Mouse (Mus musculus) intestine, embryonic 16.5 days (tissue): ENCODE data around the gene Coasy. TPM values are rescaled to one million over a fixed set of nuclear protein-coding genes. Genes with fewer than 3 reads are reported as not detected.

ENCODE experiments used
- ATAC-seq: fragments of 200-750 bp; cut with Nextera tagmentation; 2 replicates; pipeline ENCODE4 v1.8.0; 2017; ENCODE audit warnings: moderate TSS enrichment, moderate library complexity
- H3K27ac ChIP-seq: fragments of 300-500 bp; sonication (generic); 2 replicates; pipeline ENCODE4 v1.5.1; 2014; ENCODE audit warnings: mild to moderate bottlenecking, low read length
- H3K27me3 ChIP-seq: fragments of 300-500 bp; sonication (generic); replicated peaks from 2 replicates; pipeline ENCODE4 v1.6.1; 2014; ENCODE audit warnings: low read length, control low read depth, mixed read lengths; ENCODE audit not compliant: control insufficient read depth, insufficient read depth
- H3K36me3 ChIP-seq: fragments of 300-500 bp; sonication (generic); 2 replicates; pipeline ENCODE4 v1.6.1; 2014; ENCODE audit warnings: low read length, control low read depth; ENCODE audit not compliant: control insufficient read depth, insufficient read depth
- H3K4me1 ChIP-seq: fragments of 300-500 bp; sonication (generic); 2 replicates; pipeline ENCODE4 v1.6.1; 2014; ENCODE audit warnings: low read length, control low read depth, mixed read lengths; ENCODE audit not compliant: control insufficient read depth, insufficient read depth
- H3K4me2 ChIP-seq: fragments of 300-500 bp; sonication (generic); 2 replicates; pipeline ENCODE4 v1.6.1; 2014; ENCODE audit warnings: low read depth, low read length, control low read depth
- H3K4me3 ChIP-seq: fragments of 300-500 bp; sonication (generic); 2 replicates; pipeline ENCODE4 v1.5.1; 2014; ENCODE audit warnings: mild to moderate bottlenecking, low read length
- H3K9ac ChIP-seq: fragments of 300-500 bp; sonication (generic); 2 replicates; pipeline ENCODE4 v1.6.1; 2014; ENCODE audit warnings: low read depth, low read length
- H3K9me3 ChIP-seq: fragments of 300-500 bp; sonication (generic); 2 replicates; pipeline ENCODE4 v1.6.1; 2016; ENCODE audit warnings: low read length, control low read depth; ENCODE audit not compliant: control insufficient read depth
- WGBS: fragments of 180-500 bp; shearing (Covaris S2); extraction: QIAGEN DNeasy Blood & Tissue Kit; methylation state at CpG from one replicate; pipeline ENCODE4 v1.1.7; 2014; 5-methylcytosine and 5-hydroxymethylcytosine counted together
- polyA plus RNA-seq: library from polyadenylated mRNA; unstranded; fragments of >200 nt; fragmentation: Nextera tagmentation; extraction: Ambion mirVana; gene quantifications from 2 replicates; pipeline ENCODE4 v1.2.1, GENCODE M21; 2015

Coasy gene
- polyA plus RNA-seq, 1 experiment from 2014 or later = 47.1 TPM

GRCm38 (mm10) chr11:101095314-101096024, 13.1 kb downstream of the Coasy start, which contains the start of gene Psmc3ip:
Gene Psmc3ip (minus strand): TSS chr11:101095436.
- Histone ChIP-seq H3K4me1 (peaks cover 10% of the 10 kb centered on the region), H3K9ac (peak within 1 kb of the TSS; percentile 92), H3K9me3 (no peaks in the 10 kb centered on the region), H3K4me3 (peak within 1 kb of the TSS; percentile 92), H3K36me3 (peaks cover 35% of the 10 kb centered on the region), H3K27me3 (no peaks in the 10 kb centered on the region), H3K27ac (peak within 1 kb of the TSS; percentile 97), H3K4me2 (peak within 1 kb of the TSS; percentile 96)
- ATAC-seq = peak; percentile 97
- under 1% methylated on average over 43 of the region's 43 CpGs for WGBS

GRCm38 (mm10) chr11:101098231-101098630, 15.9 kb downstream of the Coasy start:
- Histone ChIP-seq H3K4me3 (no peak overlapping the region), H3K9me3 (no peaks in the 10 kb centered on the region), H3K27me3 (no peaks in the 10 kb centered on the region), H3K27ac (no peak overlapping the region), H3K4me1 (peaks cover 10% of the 10 kb centered on the region), H3K36me3 (peaks cover 23% of the 10 kb centered on the region), H3K9ac (no peak overlapping the region), H3K4me2 (no peak overlapping the region)
- ATAC-seq = no peak
- WGBS = 88% methylated on average over 8 of the region's 8 CpGs

- H3K4me2 ChIP-seq = no peak overlapping the region
Observed at GRCm38 (mm10) chr11:101103011-101103410, 20.6 kb downstream of the Coasy start.

GRCm38 (mm10) chr11:101109351-101109750, 27.0 kb downstream of the Coasy start:
- H3K36me3 ChIP-seq = no peaks in the 10 kb centered on the region
- no peaks in the 10 kb centered on the region for H3K27me3 ChIP-seq
- ATAC-seq = no peak
- H3K9me3 ChIP-seq = no peaks in the 10 kb centered on the region
- no peak overlapping the region for H3K4me2 ChIP-seq
- H3K4me3 ChIP-seq = no peak overlapping the region
- no peak overlapping the region for H3K9ac ChIP-seq
- 0 out of 2 replicates have a peak, but pooled peaks cover 3% of the 10 kb centered on the region for H3K4me1 ChIP-seq
- WGBS = 85% methylated on average over 4 of the region's 4 CpGs
- H3K27ac ChIP-seq = no peak overlapping the region

More at GRCm38 (mm10) chr11:101103011-101103410, 20.6 kb downstream of the Coasy start:
- ATAC-seq = no peak
- no peaks in the 10 kb centered on the region for H3K9me3 ChIP-seq
- H3K27me3 ChIP-seq = no peaks in the 10 kb centered on the region
- no peak overlapping the region for H3K9ac ChIP-seq
- no peak overlapping the region for H3K4me3 ChIP-seq
- peaks cover 15% of the 10 kb centered on the region for H3K36me3 ChIP-seq
- H3K4me1 ChIP-seq = no peaks in the 10 kb centered on the region
- whole genome bisulfite sequencing = 84% methylated on average over 5 of the region's 5 CpGs
- no peak overlapping the region for H3K27ac ChIP-seq

- H3K4me1 ChIP-seq = peaks cover 3% of the 10 kb centered on the region; the same call in 1 of the 2 replicates
- no peak overlapping the region for H3K9ac ChIP-seq
- no peak; the same call in 1 of the 2 replicates for ATAC-seq
- no peak overlapping the region for H3K4me2 ChIP-seq
- no peak overlapping the region for H3K27ac ChIP-seq
- WGBS = 46% methylated on average over 5 of the region's 5 CpGs
- H3K4me3 ChIP-seq = no peak overlapping the region
- H3K27me3 ChIP-seq = no peaks in the 10 kb centered on the region
- H3K36me3 ChIP-seq = no peaks in the 10 kb centered on the region
- H3K9me3 ChIP-seq = no peaks in the 10 kb centered on the region
Observed at GRCm38 (mm10) chr11:101110708-101111107, 28.3 kb downstream of the Coasy start.

GRCm38 (mm10) chr11:101111178-101111577, 28.8 kb downstream of the Coasy start:
- no peaks in the 10 kb centered on the region for H3K36me3 ChIP-seq
- 88% methylated on average over 4 of the region's 4 CpGs for WGBS
- H3K4me1 ChIP-seq = peaks cover 3% of the 10 kb centered on the region; the same call in 1 of the 2 replicates
- no peaks in the 10 kb centered on the region for H3K27me3 ChIP-seq
- no peak overlapping the region for H3K4me2 ChIP-seq
- no peak overlapping the region for H3K9ac ChIP-seq
- no peak overlapping the region for H3K27ac ChIP-seq
- no peak for ATAC-seq
- no peaks in the 10 kb centered on the region for H3K9me3 ChIP-seq
- H3K4me3 ChIP-seq = no peak overlapping the region

- no peak overlapping the region for H3K4me2 ChIP-seq
- 91% methylated on average over 3 of the region's 3 CpGs for WGBS
Observed at GRCm38 (mm10) chr11:101112186-101112585, 29.8 kb downstream of the Coasy start.

GRCm38 (mm10) chr11:101115564-101115963, 33.2 kb downstream of the Coasy start:
- H3K9me3 ChIP-seq = no peaks in the 10 kb centered on the region
- H3K9ac ChIP-seq = no peak overlapping the region
- H3K4me1 ChIP-seq = peaks cover 14% of the 10 kb centered on the region
- no peak for ATAC-seq
- no peak overlapping the region for H3K4me3 ChIP-seq
- H3K36me3 ChIP-seq = 0 out of 2 replicates have a peak, but pooled peaks cover 3% of the 10 kb centered on the region
- no peak overlapping the region for H3K27ac ChIP-seq
- no peak overlapping the region for H3K4me2 ChIP-seq
- no peaks in the 10 kb centered on the region for H3K27me3 ChIP-seq
- 65% methylated on average over 2 of the region's 2 CpGs for WGBS

More at GRCm38 (mm10) chr11:101112186-101112585, 29.8 kb downstream of the Coasy start:
- H3K4me3 ChIP-seq = no peak overlapping the region
- H3K9ac ChIP-seq = no peak overlapping the region
- H3K27me3 ChIP-seq = no peaks in the 10 kb centered on the region
- no peaks in the 10 kb centered on the region for H3K9me3 ChIP-seq
- ATAC-seq = no peak
- H3K36me3 ChIP-seq = 0 out of 2 replicates have a peak, but pooled peaks cover 3% of the 10 kb centered on the region
- H3K27ac ChIP-seq = no peak overlapping the region
- peaks cover 3% of the 10 kb centered on the region; the same call in 1 of the 2 replicates for H3K4me1 ChIP-seq

- ATAC-seq = no peak
- Histone ChIP-seq H3K4me1 (peaks cover 21% of the 10 kb centered on the region), H3K4me3 (peak overlapping the region; percentile 92), H3K27ac (no peak overlapping the region), H3K9ac (peak overlapping the region; percentile 83), H3K36me3 (0 out of 2 replicates have a peak, but pooled peaks cover 3% of the 10 kb centered on the region), H3K4me2 (peak overlapping the region; percentile 69), H3K9me3 (no peaks in the 10 kb centered on the region), H3K27me3 (no peaks in the 10 kb centered on the region)
- WGBS = 22% methylated on average over 4 of the region's 4 CpGs
Observed at GRCm38 (mm10) chr11:101118105-101118504, 35.7 kb downstream of the Coasy start.
